Mouse (Mus musculus): ENCODE results near the gene Gm7876. TPM values are rescaled to one million over a fixed set of nuclear protein-coding genes. Genes with fewer than 3 reads are reported as not detected.
"Not testable (repeated sequence)": the region's sequence is repeated elsewhere in the genome, so short reads cannot be mapped to it uniquely, and the experiment has no call there.

The Gm7876 gene
- total RNA-seq (2015) (not detected in 2 replicates), total RNA-seq (2017) (not detected in 2 replicates)

- ATAC-seq (replicated peaks; ENCODE audit: poor library complexity): not testable (repeated sequence)
These were observed at the start of gene Gm7876 for GRCm38 (mm10) chr14:4708938-4709337. Gene Gm7876, plus strand, starts transcription at chr14:4709238.

- ATAC-seq (replicated peaks; ENCODE audit: poor library complexity): not testable (repeated sequence)
These were observed 45.1 kb upstream of the Gm7876 start, which contains the start of gene Gm3239 for GRCm38 (mm10) chr14:4663892-4664291. Gene Gm3239, plus strand, starts transcription at chr14:4664192.

- not testable (repeated sequence) for ATAC-seq (replicated peaks; ENCODE audit: poor library complexity)
These were observed 17.2 kb downstream of the Gm7876 start, which contains the start of gene Gm3252 for GRCm38 (mm10) chr14:4726038-4726880. Gene Gm3252, plus strand, starts transcription at chr14:4726775.

Other genes starting within 250 kb of the Gm7876 start
- gene Gm3182, start 227.5 kb upstream of the Gm7876 start, total RNA-seq (2015): not detected in 2 replicates
- gene Gm3182, start 227.5 kb upstream of the Gm7876 start, total RNA-seq (2017): not detected in 2 replicates
- gene Gm3047, start 153.8 kb upstream of the Gm7876 start, total RNA-seq (2015): not detected in 2 replicates
- gene Gm3047, start 153.8 kb upstream of the Gm7876 start, total RNA-seq (2017): not detected in 2 replicates
- gene Gm8159, start 76.9 kb upstream of the Gm7876 start, total RNA-seq (2015): not detected in 2 replicates
- gene Gm8159, start 76.9 kb upstream of the Gm7876 start, total RNA-seq (2017): not detected in 2 replicates
- gene Gm3239, start 45.0 kb upstream of the Gm7876 start, total RNA-seq (2015): not detected in 2 replicates
- gene Gm3239, start 45.0 kb upstream of the Gm7876 start, total RNA-seq (2017): not detected in 2 replicates
- not detected in 2 replicates for gene Gm3252, start 17.5 kb downstream of the Gm7876 start, total RNA-seq (2015)
- gene Gm3252, start 17.5 kb downstream of the Gm7876 start, total RNA-seq (2017): not detected in 2 replicates
- gene Gm9602, start 67.1 kb downstream of the Gm7876 start, total RNA-seq (2015): not detected in 2 replicates
- not detected in 2 replicates for gene Gm9602, start 67.1 kb downstream of the Gm7876 start, total RNA-seq (2017)
- gene Gm3269, start 128.9 kb downstream of the Gm7876 start, total RNA-seq (2015): not detected in 2 replicates
- not detected in 2 replicates for gene Gm3269, start 128.9 kb downstream of the Gm7876 start, total RNA-seq (2017)
- gene Gm3264, start 146.3 kb downstream of the Gm7876 start, total RNA-seq (2015): not detected in 2 replicates
- not detected in 2 replicates for gene Gm3264, start 146.3 kb downstream of the Gm7876 start, total RNA-seq (2017)
- not detected in 2 replicates for gene Gm3278, start 183.2 kb downstream of the Gm7876 start, total RNA-seq (2015)
- gene Gm3278, start 183.2 kb downstream of the Gm7876 start, total RNA-seq (2017): not detected in 2 replicates